Mouse (Mus musculus) adrenal gland, adult 2 months (tissue): ENCODE results near the gene Stag1. TPM values are rescaled to one million over a fixed set of nuclear protein-coding genes. Genes with fewer than 3 reads are reported as not detected.
A peak's percentile ranks its signal among the peaks of the same experiment; 100 is the strongest.

Experiments used
- DNase-seq: peaks from one replicate; pipeline ENCODE4 v3.0.0; 2021
- polyA plus RNA-seq: library from polyadenylated mRNA; depleted of rRNA; stranded (reverse); fragments of >200 nt; gene quantifications from 2 replicates; pipeline ENCODE4 v1.2.3, GENCODE M21; 2012
- total RNA-seq, 2 experiments: library from RNA; stranded (reverse); gene quantifications; 2 replicates each; pipeline ENCODE4 v1.2.3; 2021

The Stag1 gene
- total and polyA plus RNA-seq, 3 experiments, result 1.7 to 37.7 (median 29.1) TPM

DNA sequence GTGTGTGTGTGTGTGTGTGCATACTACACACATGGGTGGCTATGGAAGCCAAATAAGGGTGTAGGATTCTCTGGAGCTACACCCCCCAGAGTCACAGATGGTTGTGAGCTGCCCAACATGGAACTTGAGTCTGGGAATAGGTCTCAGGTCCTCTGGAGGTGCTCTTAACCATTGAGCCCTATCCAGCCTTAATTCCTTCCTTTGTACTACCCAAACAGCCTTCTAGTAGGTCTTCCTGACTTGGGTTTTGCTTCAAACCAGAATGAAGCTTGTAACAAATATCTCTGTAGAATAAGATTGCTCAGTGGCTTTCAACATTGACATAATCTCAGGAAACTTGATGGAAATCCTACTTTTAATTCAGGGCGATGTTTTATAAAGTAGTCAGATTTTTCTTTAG lies 7.9 kb downstream of the Stag1 start:
- no peak for DNase-seq

DNA sequence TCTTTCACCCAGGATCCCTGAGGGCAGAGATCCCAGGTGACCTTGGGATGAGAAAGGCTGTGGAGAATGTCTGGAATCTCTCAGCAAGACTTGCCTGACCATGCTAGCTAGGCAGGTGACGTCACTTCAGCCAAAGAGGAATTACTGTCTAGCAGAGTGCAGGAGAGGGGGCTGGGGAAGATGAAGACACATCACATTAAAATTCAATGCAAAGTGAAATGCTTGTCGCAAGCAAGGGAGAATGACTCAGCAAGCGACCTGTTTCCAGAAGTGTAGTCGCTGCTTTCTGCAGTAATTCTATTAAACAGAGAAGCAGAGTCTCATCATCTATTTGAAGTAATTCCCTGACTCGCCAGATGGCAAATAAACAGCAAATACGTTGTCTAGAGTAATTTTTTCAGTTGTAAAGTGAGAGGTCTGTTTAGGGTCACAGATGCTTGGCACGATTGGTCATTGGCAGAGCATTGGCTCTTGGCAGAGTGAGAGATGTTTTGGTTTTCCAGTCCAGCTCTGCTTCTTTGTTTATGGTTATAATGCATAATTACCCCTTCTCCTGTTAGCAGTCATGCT lies 8.5 kb downstream of the Stag1 start:
- peak; percentile 55 for DNase-seq

DNA sequence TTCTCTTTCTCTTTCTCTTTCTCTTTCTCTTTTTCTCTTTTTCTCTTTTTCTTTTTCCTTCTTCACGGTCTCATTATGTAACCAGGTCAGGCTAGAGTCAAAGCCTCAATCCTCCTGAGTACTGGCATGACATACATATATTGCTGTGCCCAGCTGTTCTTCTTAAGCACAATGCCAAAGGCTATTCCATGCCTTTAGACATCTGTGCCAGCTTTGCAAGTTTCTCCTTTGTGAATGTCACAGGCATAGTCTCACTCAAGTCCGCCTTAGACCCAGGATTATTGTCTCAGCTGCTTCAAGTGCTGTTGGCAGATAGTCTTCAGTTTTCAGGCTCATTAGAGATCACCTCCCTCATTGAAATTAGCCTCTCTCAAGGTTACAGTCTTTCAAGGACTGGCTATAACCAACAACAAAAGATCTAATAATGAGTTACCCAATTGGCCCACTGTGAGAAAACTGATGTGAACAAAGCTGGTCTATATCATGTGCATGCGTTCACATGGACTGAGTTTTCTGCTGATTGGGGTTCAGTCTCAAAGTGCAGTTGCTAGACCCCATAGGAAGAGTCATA lies 16.0 kb downstream of the Stag1 start:
- no peak for DNase-seq

DNA sequence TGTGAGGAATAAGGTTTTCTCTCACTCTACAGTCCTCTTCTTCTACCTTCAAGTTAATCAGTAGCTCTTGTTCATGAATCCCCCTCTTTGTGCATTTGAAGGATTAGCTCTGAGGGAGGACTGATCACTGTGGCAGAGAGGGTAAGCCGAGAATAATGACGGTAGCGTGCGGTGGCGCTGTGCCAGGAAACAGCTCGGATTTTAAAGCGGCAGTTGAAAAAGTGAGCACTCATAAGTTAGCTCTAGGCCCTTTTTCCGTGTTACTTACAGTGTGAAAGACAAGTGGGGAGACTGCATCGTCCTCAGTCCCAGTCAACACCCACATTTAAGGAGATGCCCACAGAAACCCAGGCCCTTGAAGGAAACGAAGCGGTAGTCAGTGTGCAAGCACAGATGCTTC lies 19.3 kb downstream of the Stag1 start:
- DNase-seq, result peak; percentile 35

DNA sequence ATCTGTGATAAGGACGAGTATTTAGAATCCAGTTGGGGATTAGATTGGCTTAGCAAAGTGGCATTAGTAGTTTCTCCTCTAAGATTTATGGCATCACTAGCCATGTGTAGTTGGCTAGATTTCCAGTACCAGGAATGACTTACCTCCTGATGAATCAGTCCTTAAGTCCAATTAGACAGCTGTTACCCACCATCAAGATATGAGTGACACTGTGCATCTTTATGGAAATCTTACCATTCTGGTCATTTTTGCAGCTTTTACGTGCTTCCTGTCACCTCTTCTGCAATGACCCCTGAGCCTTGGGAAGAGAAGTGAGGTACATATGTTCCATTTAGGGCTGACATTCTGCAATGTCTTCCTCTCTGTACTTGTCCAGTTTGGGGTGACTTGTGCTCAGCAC lies 28.7 kb downstream of the Stag1 start:
- no peak for DNase-seq

DNA sequence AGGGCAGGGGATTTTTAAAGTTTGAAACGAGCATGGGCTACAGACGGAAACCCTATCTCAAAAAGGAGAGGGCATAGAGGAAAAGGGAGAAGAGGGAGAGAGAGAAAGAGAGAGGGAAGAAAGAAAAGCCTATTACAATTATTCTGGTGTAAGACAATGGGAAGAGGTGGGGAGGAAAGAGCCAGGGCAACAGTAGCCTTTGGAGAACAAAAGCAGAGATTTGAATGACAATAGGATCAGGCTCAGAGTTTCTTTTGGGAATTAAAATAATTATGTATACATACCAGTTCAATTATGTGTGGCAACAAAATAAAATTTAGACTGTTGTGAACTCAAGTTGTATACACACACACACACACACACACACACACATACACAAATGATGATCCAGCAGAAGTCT lies 43.2 kb downstream of the Stag1 start:
- no peak for DNase-seq

DNA sequence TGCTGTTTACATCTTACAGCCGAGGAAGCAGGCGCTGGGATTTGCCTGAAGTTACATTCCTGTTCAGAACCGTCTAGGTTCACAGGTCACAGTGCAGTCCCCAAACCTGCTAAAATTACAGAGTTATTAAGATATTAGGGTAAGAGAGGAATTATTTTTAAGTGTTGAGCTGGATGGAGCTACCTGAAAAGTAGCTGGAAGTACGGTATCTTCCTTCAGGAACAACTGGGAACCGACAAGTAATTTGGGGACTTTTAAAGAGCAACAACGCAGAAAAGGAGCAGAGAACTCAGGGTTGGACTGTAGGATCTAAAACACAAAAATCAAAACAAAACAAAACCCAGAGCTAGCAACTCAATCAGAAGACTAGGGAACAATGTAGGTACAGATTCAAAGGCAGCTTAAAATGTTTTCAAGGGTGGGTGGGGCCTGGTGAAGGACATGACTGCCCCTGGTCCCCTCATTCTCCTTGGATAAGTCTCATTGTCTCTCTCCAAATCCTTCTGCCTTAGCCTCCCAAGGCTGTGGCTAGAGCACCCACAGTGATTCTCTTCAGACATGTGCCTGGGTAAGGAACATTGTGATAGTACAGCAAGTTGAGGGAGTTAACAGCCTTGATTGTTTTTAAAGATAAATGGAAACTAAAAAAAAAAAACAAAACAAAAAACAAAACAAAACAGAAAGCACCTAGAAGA lies 43.9 kb downstream of the Stag1 start:
- no peak for DNase-seq

DNA sequence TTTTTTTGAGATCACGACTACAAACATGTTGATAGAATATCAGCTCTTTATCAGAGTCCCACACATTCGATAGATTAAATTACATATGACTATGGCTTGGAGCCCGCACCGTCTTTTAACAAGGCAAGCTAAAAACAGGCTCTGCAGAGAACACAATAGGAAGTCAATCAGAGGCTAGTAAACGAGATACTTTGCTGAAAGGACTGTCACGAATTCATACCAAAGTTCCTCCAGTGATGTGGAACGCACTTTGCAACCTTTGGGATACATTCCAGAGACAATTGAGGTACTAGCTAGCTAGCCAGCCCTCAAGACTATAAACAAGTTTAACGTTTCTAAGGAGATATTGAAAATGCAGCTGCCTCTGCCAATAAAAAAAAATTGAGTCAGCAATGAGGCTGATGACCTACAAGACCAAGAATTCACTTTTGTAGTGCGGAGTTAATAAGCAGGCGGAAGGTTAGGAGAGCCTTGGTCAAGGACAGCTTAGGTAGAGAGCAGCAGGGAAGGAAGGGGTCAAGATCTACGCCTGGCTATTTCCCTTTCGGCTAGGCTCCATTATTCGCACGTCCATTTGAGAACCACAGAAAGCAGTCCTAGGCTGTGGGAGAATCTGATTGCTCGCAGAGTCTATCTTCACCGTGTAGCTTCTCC lies 44.7 kb downstream of the Stag1 start:
- no peak for DNase-seq

DNA sequence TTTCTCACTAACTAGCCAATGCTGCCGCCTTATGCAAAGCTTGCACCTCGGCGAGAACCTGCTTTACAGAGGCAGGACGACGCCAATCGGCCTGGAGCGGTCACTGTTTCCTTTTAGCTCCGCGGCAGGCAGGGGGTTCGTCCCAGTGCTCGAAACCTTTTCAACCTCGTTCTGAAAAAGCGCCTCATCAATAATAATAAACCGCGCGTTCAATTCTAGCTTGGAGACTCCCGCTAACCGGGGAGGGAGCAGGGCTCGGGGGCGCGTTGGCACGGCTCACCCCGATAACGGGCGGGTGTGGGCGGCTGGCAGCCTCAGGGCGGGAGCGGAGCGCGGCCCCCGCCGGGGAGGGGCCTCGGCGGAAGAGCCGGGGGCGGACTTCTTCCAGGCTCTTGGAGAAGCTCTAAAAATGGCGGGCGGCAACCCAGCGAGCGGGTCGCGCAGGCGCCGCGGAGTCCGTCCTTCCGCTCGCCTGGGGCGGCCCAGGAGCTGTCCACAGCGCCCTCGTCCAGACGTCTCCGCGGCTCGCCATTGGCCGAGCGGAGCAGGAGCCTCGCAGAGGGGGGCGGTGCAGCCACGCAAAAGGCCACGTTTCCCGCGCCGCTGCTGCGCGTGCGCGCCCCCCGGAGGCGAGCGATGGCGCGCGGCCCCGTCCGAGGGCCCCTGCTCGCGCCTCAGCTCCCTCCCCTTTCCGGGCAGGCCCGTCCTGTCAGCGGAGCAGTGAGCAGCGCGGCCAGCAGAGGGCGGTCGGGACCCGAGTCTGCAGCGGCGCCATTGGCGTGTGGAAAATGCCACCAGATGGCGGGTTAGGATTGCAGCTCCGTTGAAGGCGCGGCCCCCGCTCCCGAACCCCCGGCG lies 45.5 kb downstream of the Stag1 start:
- DNase-seq, result peak; percentile 100

DNA sequence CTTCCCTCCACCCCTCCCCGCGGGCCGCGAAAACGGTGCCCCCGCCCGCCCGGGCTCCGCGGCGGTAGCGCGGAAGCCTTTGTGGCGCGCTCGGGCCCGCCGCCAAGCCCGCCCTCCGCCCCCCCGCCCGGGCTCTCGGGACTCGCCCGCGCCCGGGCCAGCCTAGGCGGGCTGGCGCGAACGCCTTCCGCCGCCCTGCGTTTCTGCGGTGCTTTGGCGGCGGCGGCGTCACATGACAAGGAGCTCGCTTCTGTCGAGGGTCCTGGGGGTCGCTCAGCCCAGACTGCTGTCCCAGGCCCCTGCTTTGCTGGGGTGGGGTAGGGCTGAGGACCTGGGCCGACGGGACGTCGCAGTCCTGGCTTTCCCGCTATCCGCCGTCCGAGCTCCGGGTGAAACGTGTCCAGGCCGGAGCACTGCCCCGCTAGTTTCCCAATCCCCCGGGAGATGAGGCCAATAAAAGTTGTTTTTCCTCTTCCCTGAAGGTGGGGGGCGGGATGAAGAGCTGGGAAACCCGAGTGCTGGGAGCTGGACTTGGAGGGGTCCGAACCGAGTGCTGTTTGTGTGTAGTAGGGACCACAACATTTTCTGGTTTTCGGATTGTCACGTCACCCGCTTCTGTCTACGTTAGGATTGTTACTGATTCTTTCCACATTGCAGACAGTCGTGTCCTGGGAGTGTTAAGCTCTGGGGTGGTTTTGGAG lies 46.6 kb downstream of the Stag1 start:
- DNase-seq, result peak; percentile 86

DNA sequence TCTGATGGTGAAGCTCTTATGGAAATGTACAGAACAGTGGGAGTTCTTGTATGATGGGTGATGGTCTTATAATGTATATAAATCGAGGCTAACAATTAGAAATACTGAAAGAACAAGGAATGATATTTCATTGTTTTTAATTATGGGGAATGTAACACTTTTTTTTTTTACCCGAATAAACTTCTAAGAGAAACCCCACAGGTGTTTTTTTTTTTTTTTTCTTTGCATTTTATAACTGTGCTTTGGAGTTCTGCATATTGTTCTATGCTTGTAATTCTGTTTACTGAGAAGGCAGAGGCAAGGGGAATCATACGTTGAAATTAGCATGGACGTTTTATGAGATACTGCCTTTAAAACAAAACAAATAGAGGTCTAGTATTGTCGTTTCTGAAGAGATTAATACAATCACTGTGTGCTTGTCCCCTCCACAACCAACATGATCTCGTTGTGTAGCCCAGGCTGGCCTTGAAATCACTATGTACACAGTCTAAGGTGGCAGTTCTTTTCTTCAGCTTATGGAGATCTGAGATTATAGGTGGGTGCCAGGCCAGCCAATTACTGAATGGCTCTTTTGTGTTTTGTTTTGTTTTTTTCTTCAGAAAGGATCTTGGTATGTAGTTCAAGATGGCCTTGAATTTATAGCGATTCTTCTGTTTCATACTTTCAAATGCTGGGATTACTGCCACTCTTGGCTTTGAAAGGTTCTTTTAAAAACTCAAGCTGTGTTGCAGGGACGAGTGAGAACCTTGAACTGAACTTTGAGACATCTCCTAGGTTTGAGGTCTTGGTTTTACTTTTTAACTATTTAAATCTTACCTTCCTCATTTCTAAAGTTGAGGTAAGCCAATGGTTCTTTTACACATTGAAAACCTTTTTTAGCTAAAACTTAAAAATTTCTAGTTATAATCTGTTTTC lies 47.7 kb downstream of the Stag1 start:
- no peak for DNase-seq

DNA sequence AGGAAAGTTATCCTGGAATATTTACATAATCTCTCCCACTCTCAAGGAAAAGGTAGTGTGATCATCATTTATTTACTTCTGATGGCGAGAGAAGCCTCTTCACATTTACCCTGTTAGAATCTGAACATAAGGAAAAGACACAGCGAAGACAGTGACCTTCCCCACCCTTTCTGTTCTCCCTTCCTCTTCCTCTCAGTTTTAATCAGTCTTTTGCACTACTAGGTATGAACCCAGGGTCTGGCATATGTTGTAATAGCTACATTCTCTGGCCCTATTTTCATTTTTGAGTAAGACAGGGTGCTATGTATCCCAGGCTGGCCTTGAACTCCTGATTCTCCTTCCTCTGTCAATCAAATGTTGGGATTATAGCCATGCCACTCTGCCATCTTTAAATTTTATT lies 48.7 kb downstream of the Stag1 start:
- DNase-seq, result no peak

DNA sequence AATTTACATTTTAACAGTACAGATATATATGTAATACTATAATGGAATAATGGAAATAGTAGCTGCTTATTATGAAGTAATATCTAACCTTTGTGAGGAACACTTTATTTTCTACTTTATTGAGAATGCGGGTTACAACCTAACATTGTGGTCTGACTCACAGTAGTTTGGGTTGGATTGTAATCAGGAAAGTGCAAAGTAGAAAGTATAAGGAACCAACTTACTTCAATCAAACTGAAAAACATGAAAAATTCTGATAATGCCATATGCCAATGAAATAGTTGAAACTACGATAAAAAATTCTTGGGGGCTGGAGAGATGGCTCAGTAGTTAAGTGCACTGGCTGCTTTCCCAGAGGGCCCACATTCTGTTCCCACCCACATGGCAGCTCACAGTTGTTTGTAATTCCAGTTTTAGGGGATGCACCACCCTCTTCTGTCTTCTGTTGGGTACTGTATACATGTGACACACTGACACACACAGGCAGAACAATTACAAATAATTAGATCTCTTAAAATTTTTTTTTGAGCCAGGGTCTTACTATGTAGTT lies 50.3 kb downstream of the Stag1 start:
- DNase-seq, result no peak

DNA sequence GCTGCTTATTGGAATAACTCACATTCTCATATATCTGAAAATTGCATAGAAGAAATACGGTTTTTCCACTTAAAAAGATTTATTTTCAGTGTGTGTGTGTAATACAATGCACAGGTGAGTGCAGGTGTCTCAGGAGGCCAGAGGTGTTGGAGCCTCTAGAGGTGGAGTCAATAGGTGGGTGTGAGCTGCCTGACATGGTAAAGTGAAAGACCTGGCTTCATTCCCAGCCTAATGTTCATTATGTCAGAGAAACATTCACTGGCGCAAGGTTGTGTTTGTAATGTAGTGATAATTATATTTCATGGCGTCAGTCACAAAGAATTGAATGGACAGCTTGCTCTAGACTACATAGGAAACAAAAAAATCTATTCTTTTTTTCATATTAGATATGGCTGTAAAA lies 56.5 kb downstream of the Stag1 start:
- DNase-seq, result no peak

DNA sequence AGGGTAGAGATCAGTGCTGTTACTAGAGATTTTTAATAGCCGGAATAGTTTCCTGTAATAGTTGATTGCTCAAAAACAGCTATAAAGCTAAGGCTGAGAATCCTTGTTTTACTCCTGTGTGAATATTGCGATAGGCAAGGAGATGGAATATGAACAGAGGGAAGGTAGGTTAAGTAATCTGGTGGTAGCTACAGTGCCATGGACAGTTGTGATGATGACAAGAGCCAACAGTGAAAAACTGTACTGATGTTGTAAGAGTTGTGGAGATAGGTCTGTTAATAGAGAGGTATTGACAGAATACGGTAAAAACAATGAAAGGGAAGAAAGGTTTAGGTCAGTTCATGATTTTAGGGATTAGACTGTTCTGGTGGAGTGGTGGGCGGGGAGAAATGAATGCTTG lies 58.5 kb downstream of the Stag1 start:
- DNase-seq, result no peak

DNA sequence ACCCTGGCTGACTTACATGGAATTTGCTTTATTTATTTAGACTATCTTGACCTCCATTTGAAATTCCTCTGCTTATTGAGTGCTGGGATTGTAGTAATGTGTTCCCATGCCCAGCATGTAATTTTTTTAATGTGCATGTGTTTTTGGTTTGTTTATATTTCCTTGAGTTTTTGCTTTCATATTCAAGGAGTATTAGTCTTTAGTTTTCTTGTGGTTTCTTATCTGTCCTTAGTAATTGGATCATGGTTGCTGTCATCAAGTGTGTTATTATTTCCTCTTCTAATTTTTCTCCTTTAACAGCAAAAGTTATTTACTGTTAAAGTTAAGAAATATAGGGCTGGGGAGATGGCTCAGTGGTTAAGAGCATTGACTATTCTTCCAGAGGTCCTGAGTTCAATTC lies 63.0 kb downstream of the Stag1 start:
- no peak for DNase-seq

DNA sequence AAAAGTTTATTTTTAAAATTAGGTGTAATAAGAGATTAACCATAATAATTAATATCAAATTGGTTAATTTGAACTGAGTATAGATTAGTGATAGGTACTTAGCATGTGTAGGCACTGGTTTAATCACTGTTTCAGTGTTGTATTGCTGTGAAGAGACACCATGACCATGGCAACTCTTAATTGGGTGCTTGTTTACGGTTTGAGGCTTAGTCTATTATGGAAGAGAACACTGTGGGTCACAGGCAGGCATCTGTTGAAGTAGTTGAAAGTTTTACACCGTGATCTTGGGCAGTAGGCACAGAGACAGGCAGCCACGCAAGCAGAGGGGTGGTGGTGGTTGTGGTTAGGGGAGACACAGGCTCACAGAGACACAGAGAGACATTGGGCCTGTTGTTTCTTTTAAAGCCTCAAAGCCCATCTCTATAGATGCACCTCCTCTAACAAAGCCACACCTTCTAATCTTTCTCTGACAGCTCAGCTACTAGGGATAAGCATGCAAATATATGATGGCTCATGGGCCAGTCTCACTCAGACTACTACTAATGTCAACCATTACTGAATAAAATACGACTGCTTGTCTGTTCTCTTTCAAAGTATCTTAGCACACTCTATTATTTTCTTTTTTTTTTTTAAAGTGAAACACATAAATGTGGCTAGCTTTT lies 66.0 kb downstream of the Stag1 start:
- no peak for DNase-seq

DNA sequence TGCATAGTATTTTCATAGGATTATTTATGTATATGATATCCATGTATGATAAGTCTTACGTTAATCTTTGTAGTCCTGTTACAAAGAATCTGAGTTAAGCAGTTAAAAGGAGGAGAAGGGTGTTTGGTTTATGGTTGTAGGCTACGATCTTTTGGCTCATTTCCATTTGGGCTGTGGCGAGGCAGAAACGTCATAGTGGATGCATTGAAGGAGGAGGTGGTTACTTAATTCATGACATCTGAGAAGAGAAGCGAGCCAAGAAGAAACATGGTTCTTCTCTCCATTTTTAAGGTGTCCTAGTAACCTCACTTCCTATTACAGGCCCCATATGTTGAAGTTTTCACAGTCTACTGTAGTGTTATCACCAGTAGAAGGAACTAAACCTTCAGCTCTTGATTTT lies 72.6 kb downstream of the Stag1 start:
- DNase-seq, result no peak

DNA sequence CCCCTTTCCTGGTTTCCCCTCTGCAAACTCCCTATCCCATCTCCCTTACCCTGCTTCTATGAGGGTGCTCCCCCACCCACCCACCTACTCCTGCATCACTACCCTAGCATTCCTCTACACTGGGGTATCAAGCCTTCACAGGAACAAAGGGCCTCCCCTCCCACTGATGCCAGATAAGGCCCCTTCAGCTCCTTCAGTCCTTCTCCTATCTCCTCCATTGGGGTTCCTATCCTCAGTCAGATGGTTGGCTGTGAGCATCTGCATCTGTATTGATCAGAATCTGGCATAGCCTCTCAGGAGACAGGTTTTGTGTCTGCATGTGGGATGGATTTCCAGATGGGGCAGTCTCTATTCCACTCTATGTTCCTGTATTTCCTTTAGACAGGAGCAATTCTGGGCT lies 81.4 kb downstream of the Stag1 start:
- no peak for DNase-seq

DNA sequence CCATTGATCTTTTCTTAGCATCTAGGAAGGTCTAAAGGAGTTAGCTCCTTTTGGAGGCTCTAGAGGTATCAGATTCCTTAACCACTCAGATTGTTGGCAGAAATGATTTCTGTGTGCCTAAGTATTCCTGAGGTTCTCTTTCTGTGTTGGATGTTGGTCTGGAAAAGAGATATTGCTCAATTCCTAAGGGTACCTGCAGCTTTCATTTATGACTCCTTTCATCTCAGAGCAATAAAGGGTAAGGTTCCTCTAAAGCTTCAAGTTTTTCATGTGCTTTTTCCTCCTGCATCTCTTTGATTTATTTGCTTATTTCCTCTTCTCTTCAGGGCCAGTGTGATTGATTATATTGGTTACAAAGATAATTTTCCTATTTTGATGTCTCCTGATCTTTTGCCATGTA lies 84.7 kb downstream of the Stag1 start:
- DNase-seq, result no peak
